Mouse (Mus musculus) liver, embryonic 14 days (tissue): ENCODE results near the gene Mpp3. TPM values are rescaled to one million over a fixed set of nuclear protein-coding genes. Genes with fewer than 3 reads are reported as not detected.

ENCODE experiments used
- polyA plus RNA-seq: library from polyadenylated mRNA; depleted of rRNA; stranded (reverse); fragments of >200 nt; gene quantifications from 2 replicates; pipeline ENCODE4 v1.2.3, GENCODE M21; 2012; rRNA removed

Mpp3 gene
- polyA plus RNA-seq = 0.27 and 0.40 TPM in 2 replicates

DNA sequence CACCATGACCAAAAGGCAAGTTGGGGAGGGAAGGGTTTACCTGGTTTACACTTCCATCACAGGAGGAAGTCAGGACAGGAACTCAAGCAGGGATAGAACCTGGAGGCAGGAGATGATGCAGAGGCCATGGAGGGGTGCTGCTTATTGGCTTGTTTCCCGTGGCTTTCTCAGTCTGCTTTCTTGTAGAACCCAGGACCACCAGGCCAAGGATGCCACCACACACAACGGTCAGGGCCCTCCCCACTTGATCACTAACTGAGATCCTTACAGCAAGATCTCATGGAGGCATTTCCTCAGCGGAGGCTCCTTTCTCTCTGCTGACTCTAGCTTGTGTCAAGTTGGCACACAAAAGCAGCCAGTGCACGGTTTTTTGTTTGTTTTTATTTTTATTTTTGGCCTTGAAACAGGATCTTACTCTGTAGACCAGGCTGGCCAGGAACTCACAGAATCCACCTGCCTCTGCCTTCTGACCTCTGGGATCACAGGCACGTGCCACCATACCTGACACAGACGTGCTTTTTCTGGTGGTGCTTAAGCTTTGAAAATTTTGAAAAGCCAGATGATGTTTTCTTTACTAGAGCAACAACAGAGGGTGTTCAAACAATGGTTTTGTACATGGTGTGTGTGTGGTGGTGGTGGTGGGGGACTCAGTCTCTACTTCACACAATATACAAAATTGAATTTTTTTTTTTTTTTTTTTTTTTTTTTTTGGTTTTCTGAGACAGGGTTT lies at the start of gene Mpp3:
Gene Mpp3 (minus strand): TSS at position 375 of the 730 bp plus-strand sequence.

GRCm38 (mm10) chr11:102041350-102041949 lies 13.2 kb upstream of the Mpp3 start, which contains the start of gene Cd300lg:
Gene Cd300lg, plus strand, starts transcription at chr11:102041509.

DNA sequence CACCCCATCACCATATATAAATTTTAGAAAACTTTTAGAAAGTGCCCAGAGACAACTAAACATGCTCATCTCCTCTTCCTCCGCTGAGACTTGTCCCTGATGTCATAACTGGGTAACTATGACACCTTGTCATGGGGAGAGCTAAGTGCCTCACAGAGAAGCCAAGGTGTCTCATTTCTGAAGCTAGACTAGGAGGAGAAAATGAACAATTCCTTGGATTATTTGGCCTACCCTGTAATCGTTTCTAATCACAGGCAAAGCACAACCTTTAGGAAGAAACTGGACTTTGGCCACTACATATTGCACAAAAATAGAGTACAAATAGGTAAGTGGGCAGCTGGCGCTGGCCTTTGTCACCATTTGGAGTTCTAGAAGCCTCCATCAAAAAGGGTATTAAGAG lies 41.3 kb downstream of the Mpp3 start, which contains the start of gene Dusp3:
Gene Dusp3 (minus strand): TSS at position 101 of the 400 bp plus-strand sequence.

GRCm38 (mm10) chr11:101984054-101985025 lies 43.9 kb downstream of the Mpp3 start, which contains the start of gene Cfap97d1:
Gene Cfap97d1, plus strand, starts transcription at chr11:101984279.

GRCm38 (mm10) chr11:101966965-101967614 lies 61.2 kb downstream of the Mpp3 start, which contains the start of gene Sost:
Gene Sost, minus strand, starts transcription at chr11:101967015.

Other genes with a start within 250 kb of the Mpp3 start
- 0.37 and 0.40 TPM in 2 replicates for gene Etv4, start 243.1 kb downstream of the Mpp3 start, polyA plus RNA-seq
- gene Meox1, start 134.1 kb downstream of the Mpp3 start, polyA plus RNA-seq = 0.33 and 0.66 TPM in 2 replicates
- 0.07 and 0.09 TPM in 2 replicates for gene Sost, start 61.4 kb downstream of the Mpp3 start, polyA plus RNA-seq
- gene Cfap97d1, start 44.2 kb downstream of the Mpp3 start, polyA plus RNA-seq = not detected in 2 replicates
- gene Dusp3, start 41.4 kb downstream of the Mpp3 start, polyA plus RNA-seq = 4.1 and 4.3 TPM in 2 replicates
- gene Cd300lg, start 13.0 kb upstream of the Mpp3 start, polyA plus RNA-seq = 0.37 and 0.38 TPM in 2 replicates
- gene Mpp2, start 60.1 kb upstream of the Mpp3 start, polyA plus RNA-seq = 10.6 and 12.5 TPM in 2 replicates
- not detected in 2 replicates for gene Ppy, start 72.9 kb upstream of the Mpp3 start, polyA plus RNA-seq
- 0.43 TPM in 1 of 2 replicates, not detected in the other for gene Pyy, start 79.4 kb upstream of the Mpp3 start, polyA plus RNA-seq
- 9.0 and 10.4 TPM in 2 replicates for gene Nags, start 117.1 kb upstream of the Mpp3 start, polyA plus RNA-seq
- gene Tmem101, start 127.9 kb upstream of the Mpp3 start, polyA plus RNA-seq = 8.1 and 10.1 TPM in 2 replicates
- gene Lsm12, start 156.8 kb upstream of the Mpp3 start, polyA plus RNA-seq = 15.8 and 18.5 TPM in 2 replicates
- 11.3 and 12.4 TPM in 2 replicates for gene G6pc3, start 161.2 kb upstream of the Mpp3 start, polyA plus RNA-seq
- gene Hdac5, start 201.7 kb upstream of the Mpp3 start, polyA plus RNA-seq = 7.8 and 8.7 TPM in 2 replicates
- gene BC030867, start 220.4 kb upstream of the Mpp3 start, polyA plus RNA-seq = 8.9 and 10.8 TPM in 2 replicates
- 0.35 and 0.44 TPM in 2 replicates for gene Asb16, start 240.3 kb upstream of the Mpp3 start, polyA plus RNA-seq